Mouse (Mus musculus) embryonic facial prominence, embryonic 10.5 days (tissue): ENCODE data around the gene Mlf2. TPM values are rescaled to one million over a fixed set of nuclear protein-coding genes. Genes with fewer than 3 reads are reported as not detected.

Source experiments
- DNase-seq: peaks from one replicate; pipeline ENCODE4 v3.0.0-alpha.2; 2017; ENCODE audit warnings: low spot score
- H3K27ac ChIP-seq: fragments of 300-500 bp; sonication (generic); replicated peaks from 2 replicates; pipeline ENCODE4 v1.5.1; 2016; ENCODE audit warnings: mild to moderate bottlenecking
- H3K27me3 ChIP-seq: fragments of 300-500 bp; sonication (generic); replicated peaks from 2 replicates; pipeline ENCODE4 v1.6.1; 2016; ENCODE audit warnings: low read depth, mild to moderate bottlenecking; ENCODE audit not compliant: poor library complexity, severe bottlenecking
- H3K36me3 ChIP-seq: fragments of 300-500 bp; sonication (generic); replicated peaks from 2 replicates; pipeline ENCODE4 v1.6.1; 2016; ENCODE audit warnings: mild to moderate bottlenecking, moderate library complexity
- H3K4me1 ChIP-seq: fragments of 300-500 bp; sonication (generic); 2 replicates; pipeline ENCODE4 v1.6.1; 2016
- H3K4me3 ChIP-seq: fragments of 300-500 bp; sonication (generic); 2 replicates; pipeline ENCODE4 v1.5.1; 2016; ENCODE audit warnings: mild to moderate bottlenecking, moderate library complexity
- H3K9me3 ChIP-seq: fragments of 300-500 bp; sonication (generic); 2 replicates; pipeline ENCODE4 v1.6.1; 2016; ENCODE audit warnings: mild to moderate bottlenecking
- WGBS: fragments of 180-500 bp; shearing (Covaris S2); methylation state at CpG from one replicate; pipeline ENCODE4 v1.1.7; 2016; 5-methylcytosine and 5-hydroxymethylcytosine counted together
- polyA plus RNA-seq: library from polyadenylated mRNA; unstranded; fragments of >200 nt; fragmentation: Nextera tagmentation; extraction: Ambion mirVana; gene quantifications from 2 replicates; pipeline ENCODE4 v1.2.1, GENCODE M21; 2016

Mlf2 gene
- polyA plus RNA-seq, 1 experiment from 2014 or later = 390 TPM

- Histone ChIP-seq H3K36me3 (no peaks in the 10 kb centered on the region), H3K27ac (0 out of 2 replicates have a peak overlapping the region, but pooled peaks have one; percentile 8), H3K27me3 (no peaks in the 10 kb centered on the region), H3K9me3 (no peaks in the 10 kb centered on the region), H3K4me3 (no peak overlapping the region), H3K4me1 (peaks cover 43% of the 10 kb centered on the region)
- 54% methylated on average over 5 of the region's 5 CpGs for WGBS
- DNase-seq = no peak
Measured at GRCm38 (mm10) chr6:124925941-124926340, 5.2 kb upstream of the Mlf2 start.

DNA sequence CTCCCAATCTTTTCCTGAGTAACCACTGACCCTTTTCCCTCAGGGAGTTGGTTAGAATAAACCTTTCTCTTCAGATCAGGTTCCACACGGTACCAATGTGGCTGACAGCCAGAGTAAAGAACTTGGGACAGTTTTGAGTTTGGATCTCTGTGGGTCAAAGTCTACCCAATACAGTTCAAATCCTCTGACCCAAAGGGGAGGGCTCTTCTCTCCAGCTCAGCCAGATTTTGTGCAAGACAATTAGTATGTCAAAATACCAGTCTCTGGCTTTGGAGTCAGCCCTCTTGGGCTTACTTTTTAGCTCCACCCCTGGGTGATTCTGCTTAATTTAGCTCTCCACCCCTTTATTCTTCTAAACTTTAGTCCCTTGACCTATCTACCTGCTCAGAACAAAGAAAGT, 955 bp upstream of the Mlf2 start:
- peaks cover 53% of the 10 kb centered on the region for H3K4me1 ChIP-seq
- peak overlapping the region; percentile 98 for H3K4me3 ChIP-seq
- H3K27ac ChIP-seq = peak overlapping the region; percentile 98
- H3K36me3 ChIP-seq = peaks cover 29% of the 10 kb centered on the region
- no peak for DNase-seq
- H3K27me3 ChIP-seq = no peaks in the 10 kb centered on the region
- 22% methylated on average over 1 of the region's 1 CpGs for WGBS
- H3K9me3 ChIP-seq = no peaks in the 10 kb centered on the region

DNA sequence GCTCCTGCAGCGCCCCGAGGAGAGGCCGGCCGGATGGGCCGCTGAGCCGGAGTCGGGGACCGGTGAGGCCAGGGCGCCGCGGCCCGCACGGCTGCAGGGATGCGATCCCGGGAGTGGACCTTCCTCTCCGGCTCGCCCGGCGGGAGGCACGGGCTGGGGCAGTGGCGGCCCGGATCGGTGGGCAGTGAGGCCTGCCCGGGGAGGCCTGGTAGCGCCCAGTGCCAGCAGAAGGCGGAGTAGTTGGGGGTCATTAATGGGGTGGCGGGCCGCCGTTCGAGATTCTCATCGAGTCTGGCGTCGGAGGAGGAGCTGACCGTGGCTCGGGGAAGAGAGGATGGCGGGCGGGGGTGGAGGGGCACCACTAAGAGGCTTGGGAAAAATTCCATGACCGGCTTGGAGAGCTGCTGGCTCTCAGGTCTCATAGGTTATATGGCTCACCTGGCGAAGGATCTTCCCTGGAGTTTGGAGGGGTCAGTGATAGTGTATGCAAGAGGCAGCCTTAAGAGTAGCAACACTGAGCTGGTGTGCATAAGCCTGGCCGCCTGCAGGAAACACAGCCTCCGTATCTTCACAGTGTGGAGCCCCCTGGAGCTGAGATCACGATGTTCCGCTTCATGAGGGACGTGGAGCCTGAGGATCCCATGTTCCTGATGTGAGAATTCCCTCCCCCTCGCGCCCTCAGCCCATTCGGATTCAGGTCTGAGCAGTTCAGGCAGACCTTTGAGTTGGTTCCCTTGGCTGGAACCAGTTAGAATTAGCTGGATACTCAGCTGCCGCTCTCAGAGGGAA, 533 bp downstream of the Mlf2 start:
- peaks cover 44% of the 10 kb centered on the region for H3K36me3 ChIP-seq
- H3K9me3 ChIP-seq = no peaks in the 10 kb centered on the region
- DNase-seq = peak; percentile 59
- WGBS = 2% methylated on average over 48 of the region's 48 CpGs
- no peaks in the 10 kb centered on the region for H3K27me3 ChIP-seq
- H3K4me3 ChIP-seq = peak overlapping the region; percentile 98
- peaks cover 43% of the 10 kb centered on the region for H3K4me1 ChIP-seq
- peak overlapping the region; percentile 98 for H3K27ac ChIP-seq

GRCm38 (mm10) chr6:124932314-124932695, 1.1 kb downstream of the Mlf2 start:
- peaks cover 43% of the 10 kb centered on the region for H3K4me1 ChIP-seq
- H3K4me3 ChIP-seq = peak overlapping the region; percentile 98
- H3K36me3 ChIP-seq = peaks cover 50% of the 10 kb centered on the region
- WGBS = 55% methylated on average over 12 of the region's 12 CpGs
- no peak for DNase-seq
- no peaks in the 10 kb centered on the region for H3K9me3 ChIP-seq
- peak overlapping the region; percentile 98 for H3K27ac ChIP-seq
- no peaks in the 10 kb centered on the region for H3K27me3 ChIP-seq

DNA sequence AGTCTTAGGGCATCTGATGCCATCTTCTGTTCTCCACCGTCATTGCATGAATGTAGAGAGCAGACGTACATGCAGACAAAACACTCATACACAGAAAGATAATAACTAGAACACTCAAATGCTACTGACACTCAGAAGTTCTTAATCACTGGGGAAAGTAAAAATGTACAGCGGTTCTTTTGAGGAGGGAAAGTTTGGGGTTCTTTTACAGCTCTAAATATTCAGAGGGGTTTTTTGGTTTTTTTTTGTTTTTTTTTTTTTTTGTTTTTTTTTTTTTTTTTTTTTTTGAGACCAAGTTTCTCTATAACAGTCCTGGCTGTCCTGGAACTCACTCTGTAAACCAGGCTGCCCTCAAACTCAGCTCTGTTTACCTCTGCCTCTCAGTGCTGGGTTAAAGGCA, 1.9 kb downstream of the Mlf2 start:
- DNase-seq = no peak
- Histone ChIP-seq H3K27me3 (no peaks in the 10 kb centered on the region), H3K36me3 (peaks cover 58% of the 10 kb centered on the region), H3K4me1 (peaks cover 43% of the 10 kb centered on the region), H3K9me3 (no peaks in the 10 kb centered on the region), H3K27ac (no peak overlapping the region), H3K4me3 (peak overlapping the region; percentile 98)
- WGBS = 90% methylated on average over 3 of the region's 3 CpGs

GRCm38 (mm10) chr6:124934670-124935069, 3.5 kb downstream of the Mlf2 start:
- peaks cover 37% of the 10 kb centered on the region for H3K4me1 ChIP-seq
- H3K27ac ChIP-seq = no peak overlapping the region
- 92% methylated on average over 7 of the region's 7 CpGs for WGBS
- no peaks in the 10 kb centered on the region for H3K27me3 ChIP-seq
- no peak for DNase-seq
- H3K36me3 ChIP-seq = peaks cover 73% of the 10 kb centered on the region
- H3K4me3 ChIP-seq = no peak overlapping the region
- H3K9me3 ChIP-seq = no peaks in the 10 kb centered on the region

DNA sequence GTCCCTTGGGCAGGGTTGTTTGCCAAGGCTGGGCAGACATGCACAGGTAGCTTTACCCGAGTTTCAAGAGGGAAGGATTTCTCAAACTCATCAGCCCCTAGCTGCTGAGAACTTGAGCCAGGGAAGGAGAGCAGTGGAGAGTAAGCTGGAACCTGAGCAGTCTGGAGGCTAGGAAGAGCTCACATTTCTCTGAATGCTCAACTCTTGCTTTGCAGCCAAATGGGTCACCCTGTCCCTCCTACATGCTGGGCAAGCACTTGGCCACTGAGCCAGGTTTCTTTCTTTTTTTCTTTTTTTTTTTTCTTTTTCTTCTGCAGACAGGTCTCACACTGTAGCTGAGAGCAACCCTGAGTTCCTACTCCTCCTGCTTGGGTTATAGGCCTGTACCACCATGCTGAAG, 5.5 kb downstream of the Mlf2 start:
- H3K4me1 ChIP-seq = peaks cover 26% of the 10 kb centered on the region
- DNase-seq = no peak
- no peak overlapping the region for H3K27ac ChIP-seq
- no peaks in the 10 kb centered on the region for H3K9me3 ChIP-seq
- 95% methylated on average over 1 of the region's 1 CpGs for WGBS
- H3K36me3 ChIP-seq = peaks cover 78% of the 10 kb centered on the region
- H3K27me3 ChIP-seq = no peaks in the 10 kb centered on the region
- no peak overlapping the region for H3K4me3 ChIP-seq

DNA sequence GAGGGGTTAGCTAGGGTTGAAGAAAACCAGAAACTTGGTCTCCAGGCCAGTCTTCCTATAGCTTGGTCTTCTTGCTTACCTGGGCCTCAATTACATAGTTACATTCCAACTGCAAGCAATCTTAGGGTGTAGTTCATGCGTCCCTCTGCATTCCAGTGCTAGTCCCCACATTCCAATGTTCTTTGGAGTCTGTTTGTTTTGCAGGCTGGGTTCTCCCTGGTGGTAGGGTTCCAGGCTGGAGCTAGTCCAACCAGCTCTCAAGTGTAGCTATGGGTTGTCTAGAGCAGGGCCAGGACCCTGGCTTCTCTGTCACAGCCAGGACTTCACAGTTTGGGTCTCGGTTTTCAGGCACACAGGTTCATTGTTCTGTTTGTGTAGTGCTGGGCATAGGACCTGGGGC, 6.3 kb downstream of the Mlf2 start:
- Histone ChIP-seq H3K4me1 (peaks cover 20% of the 10 kb centered on the region), H3K27me3 (no peaks in the 10 kb centered on the region), H3K27ac (no peak overlapping the region; the same call in 1 of the 2 replicates), H3K9me3 (no peaks in the 10 kb centered on the region), H3K4me3 (no peak overlapping the region), H3K36me3 (peaks cover 76% of the 10 kb centered on the region)
- WGBS = 77% methylated on average over 2 of the region's 2 CpGs
- DNase-seq = no peak

DNA sequence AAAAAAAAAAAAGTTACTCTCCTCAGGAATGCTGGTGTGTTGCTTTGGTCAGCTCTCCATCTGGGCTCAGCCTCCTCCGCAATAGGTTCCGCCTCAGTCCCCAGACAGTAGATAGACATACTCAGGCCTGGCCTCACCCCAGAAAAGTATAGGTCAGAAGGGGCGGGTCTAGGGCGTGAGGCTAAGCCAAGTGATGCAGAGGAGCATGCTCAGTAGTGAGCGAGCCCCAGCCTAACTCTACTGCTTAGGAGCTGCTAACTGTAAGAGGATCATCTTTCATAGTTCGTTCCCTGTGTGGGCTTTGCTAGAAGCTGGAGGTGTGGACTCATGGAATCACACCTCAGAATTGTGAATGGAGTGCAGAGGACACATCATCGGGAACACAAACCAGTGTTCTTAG, 7.4 kb downstream of the Mlf2 start:
- peaks cover 12% of the 10 kb centered on the region for H3K4me1 ChIP-seq
- WGBS = 91% methylated on average over 7 of the region's 7 CpGs
- peaks cover 66% of the 10 kb centered on the region for H3K36me3 ChIP-seq

DNA sequence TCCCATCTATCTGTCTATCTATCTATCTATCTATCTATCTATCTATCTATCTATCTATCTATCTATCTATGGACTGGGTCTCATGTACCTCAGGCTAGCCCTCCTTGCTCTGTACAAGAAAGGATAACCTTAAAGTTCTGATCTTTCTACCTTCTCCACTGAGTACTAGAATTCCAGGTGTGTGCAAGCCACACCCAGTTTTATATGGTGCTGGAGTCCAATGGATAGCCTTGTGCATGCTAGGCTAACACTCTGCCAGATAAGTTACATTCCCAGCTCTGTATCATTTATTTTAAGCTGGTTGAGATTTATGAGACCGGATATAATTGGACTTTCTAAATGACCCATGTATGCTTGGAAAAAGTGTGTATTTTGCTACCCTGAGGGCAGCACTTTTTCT, 10.5 kb downstream of the Mlf2 start:
- WGBS = 92% methylated on average over 1 of the region's 1 CpGs
- no peak overlapping the region for H3K4me3 ChIP-seq
- no peaks in the 10 kb centered on the region for H3K27me3 ChIP-seq
- no peaks in the 10 kb centered on the region for H3K9me3 ChIP-seq
- peaks cover 35% of the 10 kb centered on the region for H3K36me3 ChIP-seq
- H3K4me1 ChIP-seq = no peaks in the 10 kb centered on the region
- DNase-seq = no peak
- H3K27ac ChIP-seq = no peak overlapping the region

More for the DNA sequence above, 7.4 kb downstream of the Mlf2 start:
- H3K27ac ChIP-seq = no peak overlapping the region
- no peaks in the 10 kb centered on the region for H3K9me3 ChIP-seq
- DNase-seq = no peak
- H3K27me3 ChIP-seq = no peaks in the 10 kb centered on the region
- H3K4me3 ChIP-seq = no peak overlapping the region

- Histone ChIP-seq H3K36me3 (peaks cover 16% of the 10 kb centered on the region), H3K27ac (no peak overlapping the region), H3K9me3 (no peaks in the 10 kb centered on the region), H3K4me3 (no peak overlapping the region), H3K4me1 (no peaks in the 10 kb centered on the region), H3K27me3 (no peaks in the 10 kb centered on the region)
- WGBS = 84% methylated on average over 3 of the region's 3 CpGs
- no peak for DNase-seq
Measured at GRCm38 (mm10) chr6:124943526-124943925, 12.3 kb downstream of the Mlf2 start.

DNA sequence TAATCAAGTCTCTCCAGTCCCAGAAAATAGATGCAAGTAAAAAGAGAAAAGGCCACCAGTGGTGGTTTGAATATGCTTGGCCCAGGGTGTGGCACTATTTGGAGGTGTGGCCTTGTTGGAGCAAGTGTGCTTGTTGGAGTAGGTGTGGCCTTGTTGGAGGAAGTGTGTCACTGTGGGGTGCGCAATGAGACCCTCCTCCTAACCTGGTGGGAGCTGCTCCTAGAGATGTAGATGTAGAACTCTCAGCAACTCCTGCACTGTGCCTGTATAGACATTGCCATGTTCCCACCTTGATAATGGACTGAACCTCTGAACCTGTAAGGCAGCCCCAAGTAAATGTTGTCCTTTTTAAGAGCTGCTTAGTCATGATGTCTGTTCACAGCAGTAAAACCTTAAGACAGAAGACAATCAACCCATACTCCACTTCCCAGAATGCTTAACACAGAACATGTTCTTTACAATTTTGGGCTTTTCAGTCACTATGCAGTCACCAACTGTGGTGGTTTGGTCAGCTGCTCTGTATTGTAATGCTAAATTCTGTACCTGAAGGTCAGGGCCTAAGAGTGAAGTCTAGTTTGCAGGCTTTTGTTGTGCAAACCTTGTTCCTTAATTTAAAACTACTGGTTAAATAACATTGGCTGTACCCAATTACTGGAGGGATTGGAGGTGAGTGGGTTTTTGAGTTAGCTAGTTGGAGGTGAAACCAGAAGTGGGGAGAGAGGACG, 23.0 kb downstream of the Mlf2 start:
- 88% methylated on average over 2 of the region's 2 CpGs for WGBS
- H3K36me3 ChIP-seq = peaks cover 51% of the 10 kb centered on the region
- DNase-seq = no peak

DNA sequence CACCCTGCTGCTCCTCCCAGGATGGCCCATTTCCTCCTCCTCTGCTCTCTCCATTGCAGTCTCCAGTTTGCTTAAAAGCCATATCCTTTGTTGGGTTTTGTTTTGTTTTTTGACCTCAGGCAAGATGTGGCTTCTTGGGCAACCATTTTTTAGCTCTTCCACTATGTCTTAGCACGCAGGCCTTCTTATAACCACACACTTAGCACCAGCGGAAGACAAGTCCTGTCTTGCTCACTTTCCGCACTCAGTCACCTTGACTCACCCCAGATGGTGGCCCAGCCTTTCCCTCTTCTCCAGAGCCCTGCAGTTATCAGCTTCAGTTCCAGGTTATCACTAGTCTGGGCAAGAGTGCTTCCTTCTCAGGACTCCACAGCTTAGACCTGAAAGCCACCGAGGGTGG, 24.0 kb downstream of the Mlf2 start:
- H3K9me3 ChIP-seq = no peaks in the 10 kb centered on the region
- no peaks in the 10 kb centered on the region for H3K27me3 ChIP-seq
- DNase-seq = no peak
- peaks cover 62% of the 10 kb centered on the region for H3K36me3 ChIP-seq
- no peak overlapping the region for H3K27ac ChIP-seq
- H3K4me3 ChIP-seq = no peak overlapping the region
- H3K4me1 ChIP-seq = no peaks in the 10 kb centered on the region
- WGBS = 91% methylated on average over 4 of the region's 4 CpGs

More for the DNA sequence above, 23.0 kb downstream of the Mlf2 start:
- H3K9me3 ChIP-seq = no peaks in the 10 kb centered on the region
- H3K27me3 ChIP-seq = no peaks in the 10 kb centered on the region
- H3K27ac ChIP-seq = no peak overlapping the region
- H3K4me3 ChIP-seq = no peak overlapping the region
- H3K4me1 ChIP-seq = no peaks in the 10 kb centered on the region
